Mouse (Mus musculus) thymus, adult 2 months (tissue): Measurements from ENCODE around the gene Zfp759.
"Not testable (repeated sequence)": the region's sequence is repeated elsewhere in the genome, so short reads cannot be mapped to it uniquely, and the experiment has no call there.

Experiments
- CTCF ChIP-seq: fragments of 200-500 bp; IDR thresholded peaks from 2 replicates; pipeline ENCODE4 v1.5.1; 2012; ENCODE audit warnings: mild to moderate bottlenecking, control low read depth, low read length, moderate library complexity, borderline replicate concordance; ENCODE audit not compliant: control insufficient read depth, poor library complexity, insufficient read depth; ENCODE audit errors: extremely low read depth
- POLR2A ChIP-seq: fragments of 200-500 bp; IDR thresholded peaks from 2 replicates; pipeline ENCODE4 v1.6.1; 2012; ENCODE audit warnings: mild to moderate bottlenecking, low read length, control low read depth, moderate library complexity; ENCODE audit not compliant: control insufficient read depth, poor library complexity, insufficient read depth; ENCODE audit errors: extremely low read depth

DNA sequence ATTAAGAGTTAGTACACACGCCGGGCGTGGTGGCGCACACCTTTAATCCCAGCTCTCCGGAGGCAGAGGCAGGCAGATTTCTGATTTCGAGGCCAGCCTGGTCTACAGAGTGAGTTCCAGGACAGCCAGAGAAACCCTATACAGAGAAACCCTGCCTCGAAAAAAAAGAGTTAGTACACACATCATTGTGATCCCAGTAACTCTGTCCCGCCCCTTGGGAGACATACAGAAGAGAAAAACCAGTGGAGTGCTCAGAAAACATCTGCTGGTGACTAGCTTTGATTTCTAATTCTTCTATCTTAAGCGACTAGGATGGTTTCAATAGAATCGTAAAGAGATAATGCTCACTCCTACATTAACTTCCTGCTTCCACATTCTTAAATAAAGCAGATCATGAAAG, 6.0 kb downstream of the Zfp759 start:
- TF ChIP-seq POLR2A, CTCF: not testable (repeated sequence)
